Mouse (Mus musculus) subcutaneous adipose tissue, adult 2 months (tissue): Measurements from ENCODE around the gene Tnni2. TPM values are rescaled to one million over a fixed set of nuclear protein-coding genes. Genes with fewer than 3 reads are reported as not detected.

Experiments used
- polyA plus RNA-seq: library from polyadenylated mRNA; depleted of rRNA; stranded (reverse); fragments of >200 nt; gene quantifications from 2 replicates; pipeline ENCODE4 v1.2.3, GENCODE M21; 2012; ENCODE audit warnings: low replicate concordance; rRNA removed

The Tnni2 gene
- 0.60 and 31.9 TPM in 2 replicates for polyA plus RNA-seq

GRCm38 (mm10) chr7:142441585-142441984 is at the start of gene Tnni2:
Tnni2 (plus strand) TSS chr7:142441808.

GRCm38 (mm10) chr7:142434137-142434865 is 7.3 kb upstream of the Tnni2 start, which contains the start of gene Syt8:
Syt8 (plus strand) TSS chr7:142434850.

GRCm38 (mm10) chr7:142460636-142461077 is 19.0 kb downstream of the Tnni2 start, which contains the start of gene Lsp1:
Lsp1 (plus strand) TSS chr7:142460809.

Other genes starting within 250 kb of the Tnni2 start
- gene Krtap5-3, start 240.4 kb upstream of the Tnni2 start, polyA plus RNA-seq, result not detected in 2 replicates
- not detected in 2 replicates for gene Gm7579, start 229.9 kb upstream of the Tnni2 start, polyA plus RNA-seq
- gene Krtap5-5, start 211.8 kb upstream of the Tnni2 start, polyA plus RNA-seq, result not detected in 2 replicates
- gene Gm40460, start 200.7 kb upstream of the Tnni2 start, polyA plus RNA-seq, result not detected in 2 replicates
- not detected in 2 replicates for gene Gm2431, start 183.5 kb upstream of the Tnni2 start, polyA plus RNA-seq
- gene Gm4559, start 167.4 kb upstream of the Tnni2 start, polyA plus RNA-seq, result not detected in 2 replicates
- not detected in 2 replicates for gene Krtap5-1, start 144.7 kb upstream of the Tnni2 start, polyA plus RNA-seq
- not detected in 2 replicates for gene Krtap5-4, start 138.3 kb upstream of the Tnni2 start, polyA plus RNA-seq
- 3.4 and 6.1 TPM in 2 replicates for gene Ifitm10, start 68.1 kb upstream of the Tnni2 start, polyA plus RNA-seq
- 1.5 and 1.8 TPM in 2 replicates for gene Gm49369, start 59.1 kb upstream of the Tnni2 start, polyA plus RNA-seq
- 2,649 and 4,302 TPM in 2 replicates for gene Ctsd, start 53.8 kb upstream of the Tnni2 start, polyA plus RNA-seq
- 11.9 TPM in 1 of 2 replicates, not detected in the other for gene Syt8, start 7.0 kb upstream of the Tnni2 start, polyA plus RNA-seq
- 237 and 1,012 TPM in 2 replicates for gene Lsp1, start 19.0 kb downstream of the Tnni2 start, polyA plus RNA-seq
- gene Tnnt3, start 57.0 kb downstream of the Tnni2 start, polyA plus RNA-seq, result 0.37 and 6.9 TPM in 2 replicates
- 15.2 and 29.9 TPM in 2 replicates for gene Mrpl23, start 90.9 kb downstream of the Tnni2 start, polyA plus RNA-seq
- 25.9 and 32.9 TPM in 2 replicates for gene Igf2, start 225.0 kb downstream of the Tnni2 start, polyA plus RNA-seq
- gene Gm49394, start 228.1 kb downstream of the Tnni2 start, polyA plus RNA-seq, result not detected in 2 replicates